Mouse (Mus musculus): ENCODE measurements at regions not wholly inside any gene's neighbourhood (a gene's known extent, or its start where the extent isn't known, plus 50 kb on each side); places are given as distances from the start of the nearest gene placed in this dataset.

DNA sequence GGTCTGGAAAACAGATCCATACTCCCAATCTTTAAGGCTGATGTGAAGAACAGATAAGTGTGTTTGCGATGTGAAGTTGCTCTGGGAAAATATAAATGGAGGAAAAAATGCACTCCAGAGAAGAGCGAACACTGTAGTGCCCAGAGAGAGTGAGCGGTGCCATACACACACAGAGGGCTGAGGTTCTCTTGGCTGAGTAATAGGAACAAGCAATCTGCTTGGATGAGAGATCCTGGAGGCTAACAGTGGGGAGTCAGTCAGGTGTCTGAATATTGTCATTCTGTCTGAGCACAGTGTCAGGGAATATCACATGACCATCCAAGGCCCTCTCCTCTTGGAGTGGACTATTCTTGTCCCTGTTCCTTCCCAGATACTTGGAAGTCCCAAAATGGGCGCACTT lies 200.4 kb downstream of the Maf start:
- Histone ChIP-seq H3K27me3 (ENCODE audit: control insufficient read depth, insufficient read depth, low read length) (no peaks in the 10 kb centered on the region), H3K9ac (ENCODE audit: low read depth, low read length, severe bottlenecking) (no peak overlapping the region), H3K4me1 (ENCODE audit: control insufficient read depth, insufficient read depth, low read length) (peaks cover 8% of the 10 kb centered on the region; the same call in 1 of the 2 replicates), H3K36me3 (ENCODE audit: control insufficient read depth, insufficient read depth, low read length) (no peaks in the 10 kb centered on the region), H3K4me2 (replicated peaks; ENCODE audit: low read depth, low read length, severe bottlenecking) (no peak overlapping the region), H3K9me3 (ENCODE audit: control insufficient read depth, low read length) (no peaks in the 10 kb centered on the region), H3K4me3 (replicated peaks; ENCODE audit: low read length) (no peak overlapping the region), H3K27ac (replicated peaks; ENCODE audit: low read depth, low read length) (no peak overlapping the region)
- ATAC-seq (ENCODE audit: low FRiP score, low read depth): no peak
- no peak for DNase-seq (ENCODE audit: low spot score)
- WGBS: 90% methylated on average over 4 of the region's 4 CpGs
- TF ChIP-seq POLR2A (IDR thresholded peaks at IDR 0.05; ENCODE audit: borderline replicate concordance, extremely low read depth, insufficient read depth, insufficient read length): no peak

DNA sequence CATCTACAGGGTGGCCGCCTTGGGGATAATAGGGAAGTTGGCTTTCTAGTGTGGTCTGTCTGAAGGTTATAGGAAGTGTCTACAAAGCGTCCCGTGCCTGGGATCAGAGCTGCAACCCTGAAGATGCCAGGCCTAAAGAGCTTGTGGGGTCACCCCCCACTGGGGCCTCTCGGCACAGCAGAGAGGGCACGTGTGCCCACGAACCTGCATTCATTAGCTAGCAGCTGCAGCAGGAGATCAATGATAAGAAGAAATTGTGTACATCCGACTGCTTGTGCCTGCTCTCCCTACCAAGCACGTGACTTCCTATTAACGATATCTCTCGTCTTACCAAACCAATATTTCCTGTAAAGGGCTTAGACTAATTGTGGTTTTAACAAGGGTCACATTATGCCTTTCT lies 200.9 kb downstream of the Maf start:
- TF ChIP-seq POLR2A (IDR thresholded peaks at IDR 0.05; ENCODE audit: borderline replicate concordance, extremely low read depth, insufficient read depth, insufficient read length): no peak
- no peaks in the 10 kb centered on the region for H3K27me3 ChIP-seq (ENCODE audit: control insufficient read depth, insufficient read depth, low read length)
- H3K36me3 ChIP-seq (ENCODE audit: control insufficient read depth, insufficient read depth, low read length): no peaks in the 10 kb centered on the region
- no peak overlapping the region for H3K4me2 ChIP-seq (replicated peaks; ENCODE audit: low read depth, low read length, severe bottlenecking)
- DNase-seq (ENCODE audit: low spot score): no peak
- 56% methylated on average over 10 of the region's 10 CpGs for WGBS
- H3K9ac ChIP-seq (ENCODE audit: low read depth, low read length, severe bottlenecking): no peak overlapping the region
- no peak overlapping the region for H3K4me3 ChIP-seq (replicated peaks; ENCODE audit: low read length)
- H3K9me3 ChIP-seq (ENCODE audit: control insufficient read depth, low read length): no peaks in the 10 kb centered on the region
- H3K27ac ChIP-seq (replicated peaks; ENCODE audit: low read depth, low read length): no peak overlapping the region
- H3K4me1 ChIP-seq (ENCODE audit: control insufficient read depth, insufficient read depth, low read length): peaks cover 8% of the 10 kb centered on the region; the same call in 1 of the 2 replicates
- no peak for ATAC-seq (ENCODE audit: low FRiP score, low read depth)

DNA sequence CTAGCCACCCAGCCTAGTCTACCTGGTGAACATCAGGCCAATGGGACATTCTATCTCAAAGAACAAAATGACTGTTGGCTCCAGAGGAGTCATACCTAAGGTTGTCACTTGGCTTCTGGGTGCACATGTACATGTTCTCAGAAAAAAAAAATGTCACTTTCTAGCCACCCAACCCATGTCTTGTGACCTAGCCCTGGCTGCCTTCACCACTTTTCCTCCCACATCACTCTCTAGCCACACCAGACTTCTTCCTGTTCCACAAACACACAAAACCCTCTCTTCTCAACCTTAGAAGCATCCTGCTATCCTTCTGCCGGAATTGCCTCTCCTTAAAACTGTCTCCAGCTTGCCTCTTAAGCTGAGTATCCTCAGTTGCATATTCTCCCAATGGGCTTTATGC lies 211.6 kb downstream of the Maf start:
- 75% methylated on average over 1 of the region's 1 CpGs for WGBS
- no peak for TF ChIP-seq POLR2A (IDR thresholded peaks at IDR 0.05; ENCODE audit: borderline replicate concordance, extremely low read depth, insufficient read depth, insufficient read length)
- H3K9ac ChIP-seq (ENCODE audit: low read depth, low read length, severe bottlenecking): no peak overlapping the region
- H3K36me3 ChIP-seq (ENCODE audit: control insufficient read depth, insufficient read depth, low read length): no peaks in the 10 kb centered on the region
- DNase-seq (ENCODE audit: low spot score) (no peak), ATAC-seq (ENCODE audit: low FRiP score, low read depth) (no peak)
- H3K4me2 ChIP-seq (replicated peaks; ENCODE audit: low read depth, low read length, severe bottlenecking): no peak overlapping the region
- no peaks in the 10 kb centered on the region for H3K4me1 ChIP-seq (ENCODE audit: control insufficient read depth, insufficient read depth, low read length)
- no peak overlapping the region for H3K4me3 ChIP-seq (replicated peaks; ENCODE audit: low read length)
- H3K9me3 ChIP-seq (ENCODE audit: control insufficient read depth, low read length): no peaks in the 10 kb centered on the region
- no peak overlapping the region for H3K27ac ChIP-seq (replicated peaks; ENCODE audit: low read depth, low read length)
- no peaks in the 10 kb centered on the region for H3K27me3 ChIP-seq (ENCODE audit: control insufficient read depth, insufficient read depth, low read length)

DNA sequence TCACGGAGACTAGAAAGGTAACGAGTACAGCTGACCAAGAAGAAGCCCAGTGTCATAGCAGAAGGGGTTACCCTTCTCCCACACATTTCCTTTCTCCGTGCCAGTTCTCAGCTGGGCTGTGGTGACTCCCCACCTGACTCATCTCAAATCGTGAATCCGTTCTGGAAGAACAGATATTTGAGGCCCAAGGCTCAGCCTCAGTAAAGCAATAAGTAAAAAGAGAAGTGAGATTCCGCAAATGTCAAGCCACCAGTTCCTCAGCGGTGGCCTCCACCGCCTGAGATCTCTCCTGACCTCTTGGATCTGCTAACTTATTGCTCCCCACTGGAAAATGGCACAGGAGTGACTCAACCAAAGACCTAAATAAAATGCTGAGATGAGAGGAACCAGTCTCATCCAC lies 213.2 kb downstream of the Maf start:
- no peak for ATAC-seq (ENCODE audit: low FRiP score, low read depth)
- DNase-seq (ENCODE audit: low spot score): no peak
- Histone ChIP-seq H3K27ac (replicated peaks; ENCODE audit: low read depth, low read length) (no peak overlapping the region), H3K36me3 (ENCODE audit: control insufficient read depth, insufficient read depth, low read length) (no peaks in the 10 kb centered on the region), H3K4me3 (replicated peaks; ENCODE audit: low read length) (no peak overlapping the region), H3K27me3 (ENCODE audit: control insufficient read depth, insufficient read depth, low read length) (no peaks in the 10 kb centered on the region), H3K4me2 (replicated peaks; ENCODE audit: low read depth, low read length, severe bottlenecking) (no peak overlapping the region), H3K9me3 (ENCODE audit: control insufficient read depth, low read length) (no peaks in the 10 kb centered on the region), H3K4me1 (ENCODE audit: control insufficient read depth, insufficient read depth, low read length) (no peaks in the 10 kb centered on the region), H3K9ac (ENCODE audit: low read depth, low read length, severe bottlenecking) (no peak overlapping the region)
- no peak for TF ChIP-seq POLR2A (IDR thresholded peaks at IDR 0.05; ENCODE audit: borderline replicate concordance, extremely low read depth, insufficient read depth, insufficient read length)
- 90% methylated on average over 8 of the region's 8 CpGs for WGBS

DNA sequence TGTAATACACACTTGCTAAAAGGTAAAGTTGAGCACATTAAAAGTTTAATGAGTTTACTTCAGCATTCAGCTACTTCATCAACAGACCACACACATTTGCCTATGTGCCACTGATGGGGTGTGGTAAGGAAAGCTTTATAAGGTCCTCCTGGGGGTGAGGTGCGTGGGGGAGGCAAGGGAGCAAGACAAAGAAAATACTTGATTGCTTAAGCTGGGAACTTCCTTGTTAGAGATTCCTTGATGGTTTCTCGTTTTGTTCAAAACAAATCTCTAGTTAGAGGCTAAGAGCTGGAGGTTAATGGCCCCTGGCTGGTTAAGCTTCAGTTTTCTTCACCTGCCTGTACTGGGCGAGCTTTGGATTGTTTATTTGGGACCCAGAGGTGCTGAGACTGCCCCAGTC lies 220.7 kb downstream of the Maf start:
- no peaks in the 10 kb centered on the region; the same call in 1 of the 2 replicates for H3K4me1 ChIP-seq (ENCODE audit: control insufficient read depth, insufficient read depth, low read length)
- H3K9ac ChIP-seq (ENCODE audit: low read depth, low read length, severe bottlenecking): no peak overlapping the region
- ATAC-seq (ENCODE audit: low FRiP score, low read depth): no peak
- H3K27ac ChIP-seq (replicated peaks; ENCODE audit: low read depth, low read length): no peak overlapping the region
- no peak overlapping the region for H3K4me2 ChIP-seq (replicated peaks; ENCODE audit: low read depth, low read length, severe bottlenecking)
- no peak for DNase-seq (ENCODE audit: low spot score)
- H3K4me3 ChIP-seq (replicated peaks; ENCODE audit: low read length): no peak overlapping the region
- H3K9me3 ChIP-seq (ENCODE audit: control insufficient read depth, low read length): no peaks in the 10 kb centered on the region
- no peak for TF ChIP-seq POLR2A (IDR thresholded peaks at IDR 0.05; ENCODE audit: borderline replicate concordance, extremely low read depth, insufficient read depth, insufficient read length)
- 27% methylated on average over 3 of the region's 3 CpGs for WGBS
- no peaks in the 10 kb centered on the region for H3K27me3 ChIP-seq (ENCODE audit: control insufficient read depth, insufficient read depth, low read length)
- no peaks in the 10 kb centered on the region for H3K36me3 ChIP-seq (ENCODE audit: control insufficient read depth, insufficient read depth, low read length)

DNA sequence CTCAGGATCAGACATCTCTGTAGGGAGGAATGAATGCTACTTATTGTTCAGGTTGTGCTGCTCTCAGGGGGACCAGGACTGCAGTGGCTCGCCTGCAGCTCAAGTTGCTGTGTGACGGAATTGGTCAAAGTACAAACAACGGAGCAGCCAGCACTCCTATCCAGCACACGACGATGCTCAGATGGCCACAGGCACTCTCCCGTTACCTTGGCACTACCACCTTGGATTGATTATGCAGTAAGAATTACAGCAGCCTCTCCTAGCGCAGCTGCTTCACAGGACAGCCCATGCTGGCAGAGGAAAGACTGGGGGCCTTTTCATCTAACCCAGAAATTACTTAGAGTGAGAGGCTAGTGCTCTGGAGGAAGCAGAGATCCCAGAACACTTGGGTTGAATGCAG lies 226.5 kb downstream of the Maf start:
- H3K27me3 ChIP-seq (ENCODE audit: control insufficient read depth, insufficient read depth, low read length): no peaks in the 10 kb centered on the region
- no peak overlapping the region for H3K27ac ChIP-seq (replicated peaks; ENCODE audit: low read depth, low read length)
- WGBS: 14% methylated on average over 7 of the region's 7 CpGs
- no peak for DNase-seq (ENCODE audit: low spot score)
- ATAC-seq (ENCODE audit: low FRiP score, low read depth): no peak
- H3K4me1 ChIP-seq (ENCODE audit: control insufficient read depth, insufficient read depth, low read length): peaks cover 11% of the 10 kb centered on the region
- no peak for TF ChIP-seq POLR2A (IDR thresholded peaks at IDR 0.05; ENCODE audit: borderline replicate concordance, extremely low read depth, insufficient read depth, insufficient read length)
- no peak overlapping the region for H3K4me2 ChIP-seq (replicated peaks; ENCODE audit: low read depth, low read length, severe bottlenecking)
- no peaks in the 10 kb centered on the region for H3K9me3 ChIP-seq (ENCODE audit: control insufficient read depth, low read length)
- no peak overlapping the region for H3K4me3 ChIP-seq (replicated peaks; ENCODE audit: low read length)
- no peaks in the 10 kb centered on the region for H3K36me3 ChIP-seq (ENCODE audit: control insufficient read depth, insufficient read depth, low read length)
- no peak overlapping the region for H3K9ac ChIP-seq (ENCODE audit: low read depth, low read length, severe bottlenecking)

Data from limb, embryonic 14.5 days (tissue).